Mouse (Mus musculus) liver, postnatal 0 days (tissue): Measurements from ENCODE around the gene Rnase2a.
"Not testable (repeated sequence)": the region's sequence is repeated elsewhere in the genome, so short reads cannot be mapped to it uniquely, and the experiment has no call there.

Source experiments
- CTCF ChIP-seq: sonication (generic); IDR thresholded peaks from 2 replicates; pipeline ENCODE4 v1.5.1; 2016; ENCODE audit warnings: antibody characterized with exemption, low read depth
- EP300 ChIP-seq: IDR thresholded peaks from 2 replicates; pipeline ENCODE4 v1.6.1; 2016; ENCODE audit warnings: antibody characterized with exemption, low read depth, mild to moderate bottlenecking

- TF ChIP-seq CTCF, EP300: not testable (repeated sequence)
Measured at GRCm38 (mm10) chr14:51237488-51237887, 18.4 kb downstream of the Rnase2a start.
